Mouse (Mus musculus): Measurements from ENCODE around the gene 2700049A03Rik.

2700049A03Rik gene

GRCm38 (mm10) chr12:71269367-71269766 is 132.7 kb downstream of the 2700049A03Rik start:
- no peak for DNase-seq (ENCODE audit: low read depth, low spot score)

- DNase-seq (ENCODE audit: low read depth, low spot score): no peak
Observed at GRCm38 (mm10) chr12:71271131-71271530, 134.5 kb downstream of the 2700049A03Rik start.

GRCm38 (mm10) chr12:71274519-71275237 is 138.0 kb downstream of the 2700049A03Rik start:
- DNase-seq (ENCODE audit: low read depth, low spot score): no peak

GRCm38 (mm10) chr12:71275906-71276595 is 139.4 kb downstream of the 2700049A03Rik start:
- no peak for DNase-seq (ENCODE audit: low read depth, low spot score)

- DNase-seq (ENCODE audit: low read depth, low spot score): no peak
Observed at GRCm38 (mm10) chr12:71279521-71280262, 143.0 kb downstream of the 2700049A03Rik start.

- no peak for DNase-seq (ENCODE audit: low read depth, low spot score)
Observed at GRCm38 (mm10) chr12:71281201-71281768, 144.6 kb downstream of the 2700049A03Rik start.

- no peak for DNase-seq (ENCODE audit: low read depth, low spot score)
Observed at GRCm38 (mm10) chr12:71285399-71285798, 148.8 kb downstream of the 2700049A03Rik start.

- no peak for DNase-seq (ENCODE audit: low read depth, low spot score)
Observed at GRCm38 (mm10) chr12:71290460-71290859, 153.8 kb downstream of the 2700049A03Rik start.
